Mouse (Mus musculus) layer of hippocampus, adult 8-10 months (tissue): ENCODE results near the gene H2-DMa. TPM values are rescaled to one million over a fixed set of nuclear protein-coding genes. Genes with fewer than 3 reads are reported as not detected.

Experiments used
- DNase-seq, 2 experiments: peaks; one replicate each; pipeline ENCODE4 v3.0.0; 2022; ENCODE audit warnings: low spot score in 2 of 2
- total RNA-seq, 4 experiments: library from RNA; stranded (reverse); gene quantifications; 2 replicates each; pipeline ENCODE4 v1.2.4; 2022

Gene H2-DMa
- total RNA-seq, 4 experiments from 2014 or later: 31.5 to 37.7 (median 34.2) TPM

DNA sequence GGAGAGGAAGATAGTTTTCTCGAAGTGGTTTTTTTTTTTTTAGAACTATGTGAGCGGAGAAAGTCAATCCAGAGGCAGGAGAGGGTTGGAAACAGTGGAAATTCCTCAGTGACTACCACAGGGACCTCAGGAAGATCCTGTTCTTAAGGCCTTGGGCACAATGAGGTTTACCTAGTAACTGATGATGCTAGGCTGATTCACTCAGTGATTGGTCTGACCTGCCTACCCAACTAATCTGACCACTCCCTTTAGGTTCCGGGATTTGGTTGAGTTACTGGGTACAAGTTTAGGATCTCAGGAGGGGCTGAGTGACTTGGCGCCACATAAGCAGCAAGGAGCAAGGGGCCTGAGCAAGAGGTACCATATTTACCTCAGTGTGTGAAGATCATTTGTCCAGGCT, 33.6 kb downstream of the H2-DMa start, which contains the start of gene H2-DMb1:
Gene H2-DMb1, plus strand, starts transcription at position 150 of the 400 bp plus-strand sequence.
- no peak for DNase-seq

DNA sequence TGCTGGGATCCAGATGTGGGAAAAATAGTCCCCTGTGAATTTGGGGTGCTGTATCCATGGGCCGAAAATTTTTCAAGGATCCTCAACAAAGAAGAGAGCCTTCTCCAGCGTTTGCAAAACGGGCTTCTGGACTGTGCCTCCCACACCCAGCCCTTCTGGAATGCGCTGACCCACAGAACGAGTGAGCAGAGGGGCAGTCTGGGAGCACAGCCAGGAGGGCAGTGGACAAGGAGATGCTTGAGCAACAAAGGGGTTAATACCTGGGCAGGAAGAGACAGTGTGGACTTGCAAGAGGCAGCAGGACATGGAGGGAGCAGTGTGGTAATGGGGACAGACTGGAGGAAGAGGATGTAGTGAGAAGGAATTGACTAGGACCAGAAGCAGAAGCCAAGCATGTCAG, 36.2 kb downstream of the H2-DMa start:
- DNase-seq: no peak

DNA sequence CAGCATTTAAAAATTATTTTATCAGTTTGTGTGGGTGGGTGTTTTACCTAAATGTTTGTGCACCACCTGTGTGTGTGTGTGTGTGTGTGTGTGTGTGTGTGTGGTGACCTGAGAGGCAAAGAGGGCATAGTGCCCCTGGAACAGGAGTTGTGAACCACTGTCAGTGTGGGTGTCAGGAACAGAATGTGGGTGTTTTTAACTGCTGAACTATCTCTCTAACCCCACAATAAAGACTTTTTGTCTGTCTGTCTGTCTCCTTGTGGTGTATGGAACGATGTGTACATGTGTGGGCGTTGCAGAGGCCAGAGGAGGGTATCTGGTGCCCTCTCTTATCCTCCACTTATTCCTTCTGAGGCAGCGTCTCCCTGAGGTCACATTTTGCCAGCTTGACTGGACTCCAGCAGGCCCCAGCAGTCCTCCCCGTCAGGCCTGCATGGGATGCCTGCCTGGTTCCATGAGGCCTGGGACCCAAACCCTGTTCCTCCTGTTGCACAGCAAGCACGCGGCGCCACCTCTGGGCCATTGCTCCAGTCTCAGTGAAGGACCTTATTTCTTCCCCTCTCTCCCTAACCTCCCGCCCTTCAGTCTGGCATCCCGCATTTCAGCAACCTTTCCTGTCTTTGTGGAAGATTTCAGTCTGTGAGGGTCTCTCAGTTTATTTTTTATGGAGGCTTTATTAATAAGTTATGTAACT, 45.0 kb downstream of the H2-DMa start:
- no peak for DNase-seq

DNA sequence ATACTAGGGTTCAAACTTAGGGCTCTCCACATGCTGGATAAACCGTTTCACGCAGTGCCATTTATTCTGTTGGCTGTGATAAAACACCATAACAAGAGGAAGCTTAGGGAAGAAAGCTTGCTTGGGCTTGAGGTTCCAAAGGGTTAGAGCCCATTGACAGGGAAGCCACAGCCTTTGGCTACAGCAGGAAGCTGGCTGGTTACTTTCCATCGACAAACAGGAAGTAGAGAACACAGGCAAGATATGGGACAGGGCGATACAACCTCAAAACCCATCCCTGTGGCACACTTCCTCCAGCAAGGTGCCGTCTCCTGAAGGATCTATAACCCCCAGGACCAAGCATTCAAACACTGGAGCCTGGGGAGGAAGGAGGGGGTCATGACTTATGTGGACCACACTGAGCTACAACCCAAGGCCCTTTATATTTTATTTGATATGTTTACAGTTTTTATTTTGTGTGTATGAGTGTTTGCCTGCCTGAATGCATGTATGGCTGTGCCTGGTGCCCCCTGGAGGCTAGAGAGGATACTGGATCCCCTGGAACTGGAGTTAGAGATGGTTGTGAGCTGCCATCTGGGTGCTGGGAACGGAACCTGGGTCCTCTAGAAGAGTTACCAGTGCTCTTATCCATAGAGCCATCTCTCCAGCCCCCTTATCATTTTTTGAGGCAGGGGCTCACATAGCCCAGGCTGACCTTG, 45.8 kb downstream of the H2-DMa start:
- no peak for DNase-seq

DNA sequence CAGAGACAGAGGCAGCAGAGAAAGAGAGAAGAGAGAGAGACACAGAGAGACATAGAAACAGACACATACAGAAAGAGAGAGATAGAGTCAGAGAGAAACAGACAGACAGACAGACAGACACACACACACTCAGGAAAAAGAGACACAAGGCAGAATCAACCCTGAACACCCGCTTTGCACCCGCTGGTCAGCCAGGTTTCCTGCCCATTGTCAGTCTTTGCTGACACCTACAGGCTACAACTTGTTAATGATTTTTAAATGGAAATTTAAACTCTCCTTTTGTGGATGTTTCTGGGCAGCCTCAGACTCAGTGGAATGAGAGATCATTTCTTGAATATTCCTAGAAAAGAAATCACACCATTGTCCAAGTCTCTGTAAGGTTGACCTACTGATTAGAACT, 49.9 kb downstream of the H2-DMa start:
- peak in 1 of 2 experiments; percentile 14 for DNase-seq

DNA sequence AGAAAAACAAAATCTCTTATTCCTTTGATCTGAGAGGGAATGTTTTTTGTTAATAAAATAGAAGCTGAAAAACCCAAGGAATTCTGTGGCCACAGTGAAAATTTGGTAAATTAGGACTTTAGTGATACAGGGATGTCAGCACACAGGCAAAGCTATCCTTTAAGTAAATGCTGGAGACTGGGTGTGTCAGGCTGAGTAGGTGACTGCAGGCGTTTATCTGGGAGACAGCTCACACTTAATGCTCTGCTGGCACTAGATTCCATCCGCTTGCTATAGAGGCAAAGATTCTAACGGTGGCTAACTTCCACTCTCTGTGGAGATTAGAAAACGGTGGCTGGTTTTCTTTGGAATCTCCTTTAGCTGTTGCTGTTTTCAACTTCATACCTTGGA, 51.1 kb downstream of the H2-DMa start:
- DNase-seq: no peak

DNA sequence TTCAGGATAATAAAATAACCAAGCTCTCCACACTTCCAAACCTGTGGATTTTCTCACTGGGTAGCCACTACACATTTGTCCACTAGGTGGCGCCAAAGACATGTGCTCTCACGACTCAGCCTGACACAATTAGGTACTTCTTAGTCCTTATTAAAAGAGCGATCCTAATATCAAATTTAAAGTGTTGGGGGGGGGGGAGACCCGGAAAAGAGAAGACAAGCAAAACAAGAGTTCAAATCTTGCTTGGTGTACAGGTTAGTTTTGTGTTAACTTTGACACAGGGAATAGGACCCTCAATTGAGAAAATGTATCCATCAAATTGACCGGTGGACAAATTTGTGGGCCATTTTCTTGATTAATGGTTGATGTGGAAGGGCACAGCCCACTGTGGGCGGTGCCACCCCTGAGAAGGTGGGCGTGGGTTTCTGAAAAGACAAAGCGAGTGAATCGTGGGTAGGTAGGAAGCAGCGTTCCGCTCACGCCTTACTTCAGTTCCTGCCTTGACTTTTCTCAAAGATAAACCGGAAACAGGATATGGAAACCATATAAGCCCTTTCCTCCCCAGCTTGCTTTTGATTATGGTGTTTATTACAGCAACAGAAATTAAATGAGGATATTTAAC, 51.6 kb downstream of the H2-DMa start:
- DNase-seq: peak; percentile 56 to 88

DNA sequence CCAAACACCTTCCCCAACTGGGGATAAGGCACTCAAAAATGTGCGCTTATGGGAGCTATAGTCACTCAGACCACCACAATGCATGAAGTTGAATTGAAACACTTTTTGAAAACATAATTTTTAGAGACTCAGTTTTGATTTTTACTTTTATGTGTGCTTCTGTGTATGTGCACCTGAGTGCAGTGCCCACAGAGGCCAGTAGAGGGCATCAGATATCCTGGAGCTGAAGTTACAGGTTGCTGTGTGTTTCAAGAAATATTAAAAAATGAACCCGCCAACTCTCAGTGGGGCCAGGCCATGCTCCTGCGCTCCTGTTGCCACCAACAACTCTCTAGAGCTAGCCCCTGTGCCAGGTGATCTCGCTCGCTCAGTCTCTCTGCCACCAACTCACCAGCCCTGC, 53.2 kb downstream of the H2-DMa start:
- DNase-seq: no peak

DNA sequence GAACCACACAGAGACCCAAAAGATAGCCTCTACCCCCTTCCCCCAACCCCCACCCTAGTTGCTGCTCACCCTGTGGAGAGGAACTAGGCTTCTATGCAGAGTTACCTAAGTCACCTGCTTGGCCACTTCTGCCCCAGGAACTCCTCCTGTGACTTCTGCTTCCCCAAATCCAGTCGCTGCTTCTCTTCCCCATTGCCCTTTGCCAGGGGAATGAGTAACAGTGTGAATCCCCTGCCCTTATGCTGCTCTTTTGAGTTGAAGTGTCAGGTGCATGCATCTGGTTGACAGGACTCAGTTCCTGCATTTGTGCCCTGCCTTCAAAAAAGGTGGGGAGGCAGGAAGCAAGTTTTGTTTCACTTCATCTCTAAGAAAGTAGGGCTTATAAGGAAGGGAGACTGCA, 54.7 kb downstream of the H2-DMa start:
- no peak for DNase-seq

DNA sequence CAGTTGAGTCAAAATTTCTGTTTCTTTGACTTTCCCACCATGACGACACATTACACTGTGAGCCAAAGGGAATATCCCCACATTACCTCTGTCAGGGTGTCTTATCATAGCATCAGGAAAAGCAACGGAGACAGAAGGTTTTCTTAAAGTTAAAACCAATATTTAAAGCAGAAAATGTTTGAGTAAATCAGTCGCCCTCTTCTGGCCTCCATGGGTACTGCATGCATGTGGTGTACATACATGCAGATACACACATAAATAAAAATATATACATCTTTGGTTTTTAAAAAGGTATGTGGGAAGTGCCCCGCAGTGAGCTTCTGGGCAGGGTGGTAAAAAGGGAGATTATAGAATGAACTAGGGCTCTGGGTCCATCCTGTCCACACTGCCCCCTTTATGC, 57.8 kb downstream of the H2-DMa start:
- no peak for DNase-seq

DNA sequence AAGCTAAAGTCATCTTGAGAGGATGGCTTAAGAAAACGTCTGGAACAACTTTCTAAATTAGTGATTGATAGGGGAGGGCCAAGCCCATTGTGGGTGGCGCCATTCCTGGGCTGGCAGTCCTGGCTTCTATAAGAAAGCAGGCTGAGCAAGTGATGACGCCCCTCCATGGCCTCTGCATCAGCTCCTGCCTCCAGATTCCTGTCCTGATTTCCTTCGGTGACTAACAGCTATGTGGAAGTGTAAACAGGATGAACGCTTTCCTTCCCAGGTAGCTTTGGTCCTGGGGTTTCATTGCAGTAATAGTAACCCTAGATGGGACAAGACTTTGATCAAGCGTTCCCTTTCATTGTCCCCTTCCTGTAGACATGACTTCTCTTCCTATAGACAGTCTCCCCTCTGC, 59.7 kb downstream of the H2-DMa start:
- DNase-seq: no peak

DNA sequence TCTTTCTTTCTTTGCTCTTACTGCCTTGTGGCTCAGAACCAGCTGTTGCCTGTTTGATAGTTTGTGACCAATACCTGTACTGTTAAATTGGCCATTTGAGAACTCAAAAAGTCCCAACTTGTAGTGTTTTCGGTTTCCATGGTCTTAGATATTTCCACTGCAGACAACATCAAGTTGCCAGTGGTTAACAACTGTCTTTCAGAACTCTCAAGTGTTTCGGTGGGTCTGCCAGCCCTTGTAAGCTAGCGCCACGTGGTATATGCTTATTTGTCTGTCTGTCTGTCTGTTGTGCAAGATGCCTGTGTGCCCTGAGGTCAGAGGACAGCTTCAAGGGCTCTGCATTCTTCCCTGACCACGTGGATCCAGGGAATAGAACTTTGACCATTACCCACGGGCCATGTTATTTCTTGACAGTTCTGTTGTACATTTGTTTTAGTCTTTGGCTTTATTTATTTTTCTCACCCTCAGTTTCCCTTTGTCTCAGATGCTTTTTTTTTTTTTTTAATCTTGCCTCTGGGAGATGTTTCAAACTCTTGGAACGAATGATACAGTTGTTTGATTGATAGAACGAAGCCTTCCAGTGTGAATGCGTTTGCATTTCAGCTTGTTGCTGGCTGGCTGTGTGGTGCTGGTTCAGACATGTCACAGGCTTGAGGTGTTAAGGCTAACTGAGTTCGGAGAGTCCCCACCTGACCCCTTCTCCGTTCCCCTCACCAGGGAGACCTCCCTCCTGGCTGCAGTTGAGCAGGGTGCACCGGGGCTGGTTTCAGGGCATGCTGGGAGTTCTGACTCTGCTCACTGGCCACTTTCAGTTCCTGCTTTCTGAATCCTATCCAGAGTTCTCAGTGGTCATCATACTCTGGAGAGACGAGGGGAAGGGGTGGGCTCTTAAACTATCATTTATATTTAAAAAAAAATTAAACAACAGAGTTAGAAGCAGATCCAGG, 60.8 kb downstream of the H2-DMa start:
- no peak for DNase-seq

DNA sequence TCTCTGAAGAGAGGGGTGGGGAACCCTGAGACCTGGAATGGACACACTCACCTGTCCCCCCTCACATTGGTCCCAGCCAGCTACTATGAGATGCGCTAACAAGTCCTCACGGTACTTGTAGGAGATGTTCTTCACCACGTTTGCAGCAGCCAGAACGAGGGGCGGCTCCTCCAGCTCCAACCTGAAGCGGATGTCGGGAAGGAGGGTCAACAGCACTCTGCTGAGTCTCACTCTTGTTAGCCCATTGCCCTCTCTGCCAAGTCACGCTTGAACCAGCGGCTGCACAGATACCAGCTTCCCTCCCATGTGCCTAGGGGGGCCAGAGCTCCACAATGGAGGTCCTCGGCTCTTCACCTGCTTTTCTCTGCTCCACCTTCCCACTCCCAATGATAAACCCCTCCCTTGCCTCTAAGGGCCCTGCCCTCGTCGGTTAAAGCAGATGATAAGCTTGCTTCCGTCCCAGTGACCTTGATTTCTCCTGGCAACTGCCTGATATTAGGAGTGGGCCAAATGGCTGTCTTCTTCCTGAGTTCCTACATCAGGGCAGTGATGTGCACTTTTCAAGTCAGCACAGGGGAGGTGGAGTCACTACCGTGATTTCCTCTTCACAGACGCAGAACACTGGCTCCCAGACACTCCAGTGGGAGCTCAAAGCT, 64.4 kb downstream of the H2-DMa start:
- no peak for DNase-seq

DNA sequence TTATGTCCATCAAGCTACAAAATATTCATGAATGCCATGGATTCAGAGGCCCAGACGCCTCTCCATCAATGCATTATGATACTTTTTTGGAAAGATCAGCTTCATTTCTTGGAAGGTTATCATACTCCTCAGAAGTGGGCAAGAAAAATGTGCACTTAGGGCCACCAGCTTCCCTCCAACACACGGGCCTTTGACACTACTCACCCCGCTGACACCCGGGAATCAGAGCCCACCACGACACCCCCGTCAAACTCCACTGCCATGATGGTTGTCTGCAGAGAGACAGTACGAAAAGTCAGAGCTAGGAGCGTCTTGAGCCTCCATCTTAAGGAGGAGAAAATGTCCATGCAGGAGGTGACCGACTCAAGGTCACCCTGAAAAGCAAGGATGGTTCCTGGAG, 66.2 kb downstream of the H2-DMa start:
- no peak for DNase-seq

DNA sequence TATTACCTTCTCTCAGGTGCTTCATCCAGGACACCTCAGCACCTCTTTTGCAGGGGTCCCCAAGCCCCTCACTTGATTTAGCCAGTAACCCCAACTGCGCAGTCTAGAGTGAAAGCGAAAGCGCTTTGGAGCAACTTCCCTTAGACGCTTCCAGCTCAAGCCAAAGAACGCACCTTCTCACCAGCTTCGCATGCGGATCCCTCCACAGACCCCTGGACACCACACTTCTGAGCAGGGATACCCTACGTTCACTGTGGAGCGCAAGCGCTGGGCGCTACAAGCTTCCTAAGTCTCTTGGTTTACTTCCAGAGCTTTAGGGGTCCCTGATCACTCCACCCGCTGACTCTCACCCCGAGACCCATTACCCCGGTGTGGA, 67.5 kb downstream of the H2-DMa start:
- DNase-seq: no peak

DNA sequence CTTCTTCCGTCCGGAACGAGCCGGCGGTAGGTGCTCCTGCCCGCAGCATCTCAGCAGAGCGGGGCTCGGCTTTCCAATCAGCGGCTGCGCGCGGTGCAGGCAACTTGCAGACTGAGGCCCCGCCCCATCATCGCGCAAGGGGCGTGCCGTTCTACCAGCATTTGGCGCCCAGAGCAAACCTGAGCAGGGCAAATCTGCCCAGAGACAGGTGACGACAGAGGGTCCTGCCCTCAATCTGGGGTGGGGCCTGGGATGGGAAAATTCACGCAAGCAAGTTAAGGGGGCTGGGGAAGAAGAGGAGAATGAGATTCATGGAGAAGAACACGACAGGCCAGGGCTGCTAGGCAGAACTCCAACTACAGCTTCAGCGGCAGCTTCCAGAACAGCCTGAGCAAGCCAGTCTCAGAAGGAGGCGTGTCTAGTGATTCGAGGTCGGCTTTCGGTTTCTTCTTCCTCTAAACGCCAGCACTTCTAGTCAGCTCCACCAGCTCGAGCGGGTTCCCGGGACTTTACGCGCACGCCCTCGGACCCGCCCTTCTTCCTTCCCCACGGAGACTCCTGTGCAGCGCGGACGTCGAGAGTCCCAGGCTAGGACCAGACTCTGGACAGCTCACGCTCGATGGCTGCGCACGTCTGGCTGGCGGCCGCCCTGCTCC, 68.0 kb downstream of the H2-DMa start, which contains the start of the genes Tap1 and Psmb9:
Gene Tap1, plus strand, starts transcription at position 293 of the 656 bp plus-strand sequence.
Gene Psmb9, minus strand, starts transcription at position 504 of the 656 bp plus-strand sequence.
- peak; percentile 90 to 96 for DNase-seq

DNA sequence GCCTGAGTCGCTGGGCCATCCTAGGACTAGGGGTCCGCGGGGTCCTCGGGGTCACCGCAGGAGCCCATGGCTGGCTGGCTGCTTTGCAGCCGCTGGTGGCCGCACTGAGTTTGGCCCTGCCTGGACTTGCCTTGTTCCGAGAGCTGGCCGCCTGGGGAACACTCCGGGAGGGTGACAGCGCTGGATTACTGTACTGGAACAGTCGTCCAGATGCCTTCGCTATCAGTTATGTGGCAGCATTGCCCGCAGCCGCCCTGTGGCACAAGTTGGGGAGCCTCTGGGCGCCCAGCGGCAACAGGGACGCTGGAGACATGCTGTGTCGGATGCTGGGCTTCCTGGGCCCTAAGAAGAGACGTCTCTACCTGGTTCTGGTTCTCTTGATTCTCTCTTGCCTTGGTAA, 68.7 kb downstream of the H2-DMa start:
- no peak for DNase-seq
